ENCODE assay signal across 11 mouse cellular contexts in the genomic region with DNA sequence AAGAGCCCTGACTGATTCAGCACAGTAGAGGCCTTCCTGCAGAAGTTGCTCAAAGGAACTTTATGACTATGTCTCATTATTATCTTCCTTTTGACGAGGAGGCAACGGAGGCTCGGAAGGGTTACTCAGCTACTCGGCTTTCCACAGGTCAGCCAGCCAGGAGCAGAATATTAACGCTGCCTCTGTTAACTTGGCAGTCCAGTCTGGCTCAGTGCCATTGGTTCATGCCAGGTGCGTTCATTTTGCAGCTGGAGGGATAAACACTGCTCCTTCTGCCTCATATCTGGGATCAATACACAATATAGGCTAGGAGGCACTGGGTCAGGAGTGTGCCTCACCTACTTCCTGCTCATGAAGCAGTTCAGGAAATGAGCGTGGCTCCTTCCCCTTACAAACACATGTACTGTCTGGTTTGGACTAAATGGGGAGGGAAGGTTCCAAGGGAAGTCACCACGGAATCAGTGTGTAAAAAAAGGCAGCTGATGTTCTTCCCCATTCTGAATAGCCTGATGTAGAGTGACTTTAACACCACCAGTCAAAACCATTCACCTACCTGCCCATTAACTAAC. TPM values are rescaled to one million over a fixed set of nuclear protein-coding genes. Genes with fewer than 3 reads are reported as not detected.
A peak's percentile ranks its signal among the peaks of the same experiment; 100 is the strongest.
DNase-seq lines count a peak whose midpoint lies in the region; ATAC-seq and TF ChIP-seq lines count a peak whose summit lies in the region.
"Had no signal": no experiment of that assay in that cellular context is flagged by ENCODE, and none has a peak within 500 bp of the region (broad histone marks: within the 10 kb centered on the region; RNA-seq: fewer than 3 reads in every experiment).

No protein-coding gene starts in this region.

- DNase-seq in adrenal gland, postnatal 25 days: peak; percentile 21
- DNase-seq in adrenal gland, adult 2 months: no peak
- DNase-seq in kidney, adult 18-20 months: peak; percentile 53
- DNase-seq in kidney, postnatal 10 days: peak; percentile 39
- DNase-seq in left cerebral cortex, adult 2 months (ENCODE audit: extremely low spot score in 1 of 2, low spot score in 2 of 2): no peak
- DNase-seq: thymus, postnatal 14 days had no signal

- H3K9ac ChIP-seq in kidney, embryonic 14.5 days (ENCODE audit: low read depth, low read length): no peak overlapping the region
- no peak overlapping the region for H3K9ac ChIP-seq in neural tube, embryonic 15.5 days (replicated peaks)
- H3K9ac ChIP-seq: heart, embryonic 15.5 days; liver, embryonic 15.5 days had no signal

- intact Hi-C loops in left cerebral cortex, adult 2 months (cut with DNase I): no loop called here

- no peaks in the 10 kb centered on the region for H3K4me1 ChIP-seq in kidney, embryonic 14.5 days (ENCODE audit: control insufficient read depth, insufficient read depth, low read length)
- H3K4me1 ChIP-seq in neural tube, embryonic 15.5 days: peaks cover 8% of the 10 kb centered on the region
- H3K4me1 ChIP-seq: heart, embryonic 15.5 days had no signal

- H3K4me3 ChIP-seq in kidney, embryonic 14.5 days (ENCODE audit: low read length): no peak overlapping the region
- no peak overlapping the region for H3K4me3 ChIP-seq in neural tube, embryonic 15.5 days (replicated peaks)
- H3K4me3 ChIP-seq in left cerebral cortex, adult 2 months: no peak overlapping the region
- H3K4me3 ChIP-seq: heart, embryonic 15.5 days; liver, embryonic 15.5 days had no signal

- ATAC-seq in kidney, embryonic 14.5 days (ENCODE audit: low FRiP score, low TSS enrichment): no peak
- ATAC-seq in common myeloid progenitor, adult 5-6 weeks (replicated peaks; ENCODE audit: low read depth, poor library complexity, severe bottlenecking): peak; percentile 50
- no peak for ATAC-seq in neural tube, embryonic 15.5 days (ENCODE audit: low FRiP score)

- no peaks in the 10 kb centered on the region for H3K9me3 ChIP-seq in kidney, embryonic 14.5 days (ENCODE audit: control insufficient read depth, low read length)
- no peaks in the 10 kb centered on the region for H3K9me3 ChIP-seq in neural tube, embryonic 15.5 days (replicated peaks)
- H3K9me3 ChIP-seq: heart, embryonic 15.5 days; liver, embryonic 15.5 days had no signal

- no peak for TF ChIP-seq CTCF in left cerebral cortex, adult 2 months (IDR thresholded peaks at IDR 0.05)

- no peak overlapping the region for H3K4me2 ChIP-seq in kidney, embryonic 14.5 days (replicated peaks; ENCODE audit: low read depth, low read length)
- no peak overlapping the region for H3K4me2 ChIP-seq in neural tube, embryonic 15.5 days
- H3K4me2 ChIP-seq: heart, embryonic 15.5 days; liver, embryonic 15.5 days had no signal

- H3K27me3 ChIP-seq in kidney, embryonic 14.5 days (ENCODE audit: control insufficient read depth, insufficient read depth, low read length): no peaks in the 10 kb centered on the region
- no peaks in the 10 kb centered on the region for H3K27me3 ChIP-seq in neural tube, embryonic 15.5 days (replicated peaks)
- H3K27me3 ChIP-seq: heart, embryonic 15.5 days; liver, embryonic 15.5 days had no signal

- 65% methylated on average over 8 of the region's 8 CpGs for WGBS in kidney, embryonic 14.5 days
- 52% methylated on average over 8 of the region's 8 CpGs for WGBS in neural tube, embryonic 15.5 days

- no peak overlapping the region for H3K27ac ChIP-seq in kidney, embryonic 14.5 days (ENCODE audit: low read depth, low read length)
- H3K27ac ChIP-seq in neural tube, embryonic 15.5 days (replicated peaks): no peak overlapping the region
- no peak overlapping the region for H3K27ac ChIP-seq in left cerebral cortex, adult 2 months
- H3K27ac ChIP-seq: heart, embryonic 15.5 days; liver, embryonic 15.5 days had no signal

- no peaks in the 10 kb centered on the region for H3K36me3 ChIP-seq in kidney, embryonic 14.5 days (ENCODE audit: control insufficient read depth, insufficient read depth, low read length)
- no peaks in the 10 kb centered on the region for H3K36me3 ChIP-seq in neural tube, embryonic 15.5 days
- H3K36me3 ChIP-seq: heart, embryonic 15.5 days; liver, embryonic 15.5 days had no signal

RNA-seq across cellular contexts. Expression of gene Ccdc149, which starts 40.0 kb away (rescaled TPM):
- total RNA-seq in adrenal gland, postnatal 25 days (2021): 4.9 and 6.4 TPM in 2 replicates
- total RNA-seq in adrenal gland, adult 2 months (2021): 1 to 10 TPM; 4.9 to 9.6 TPM
- polyA plus RNA-seq in adrenal gland, adult 2 months (2012; rRNA removed): 1.1 and 1.2 TPM in 2 replicates
- polyA plus RNA-seq in kidney, embryonic 14.5 days (2014; fragmentation: Nextera tagmentation; extraction: Ambion mirVana): 1.8 and 2.1 TPM in 2 replicates
- 1.1 TPM in 1 of 2 replicates, not detected in the other for total RNA-seq in common myeloid progenitor, adult 5-6 weeks (2017)
- 10.5 and 11.1 TPM in 2 replicates for polyA plus RNA-seq in neural tube, embryonic 15.5 days (2015; fragmentation: Nextera tagmentation; extraction: Ambion mirVana)
- total RNA-seq in left cerebral cortex, adult 2 months (2021): 10 to 100 TPM; 68.2 to 75.8 TPM

Comparison
In these comparisons a context has a peak if more than half of its experiments do, and no peak if none do; other contexts are left out.
1. DNase-seq: peak in adrenal gland, postnatal 25 days (single experiment), kidney, adult 18-20 months (single experiment) and kidney, postnatal 10 days (single experiment); none in adrenal gland, adult 2 months (single experiment) and left cerebral cortex, adult 2 months (0 of 2).